In genomic region chrX:164589874-164590273, GRCm38 (mm10) we compare ENCODE assay signal across 15 mouse cellular contexts.
DNase-seq lines count a peak whose midpoint lies in the region; ATAC-seq lines count a peak whose summit lies in the region.
"Had no signal": no experiment of that assay in that cellular context is flagged by ENCODE, and none has a peak within 500 bp of the region (broad histone marks: within the 10 kb centered on the region; RNA-seq: fewer than 3 reads in every experiment).

No protein-coding gene starts in this region.

- H3K4me3 ChIP-seq in embryonic facial prominence, embryonic 14.5 days (ENCODE audit: low read depth, low read length): no peak overlapping the region
- H3K4me3 ChIP-seq in embryonic facial prominence, embryonic 10.5 days: no peak overlapping the region
- H3K4me3 ChIP-seq: forebrain, embryonic 13.5 days; hindbrain, embryonic 10.5 days; liver, embryonic 15.5 days; midbrain, embryonic 12.5 days; neural tube, embryonic 13.5 days had no signal

- 0 out of 2 replicates have a peak, but pooled peaks cover 2% of the 10 kb centered on the region for H3K27me3 ChIP-seq in embryonic facial prominence, embryonic 14.5 days (replicated peaks; ENCODE audit: control insufficient read depth, insufficient read depth, low read length)
- H3K27me3 ChIP-seq in embryonic facial prominence, embryonic 10.5 days (replicated peaks; ENCODE audit: low read depth, poor library complexity, severe bottlenecking): peaks cover 51% of the 10 kb centered on the region
- H3K27me3 ChIP-seq: forebrain, embryonic 13.5 days; liver, embryonic 15.5 days; neural tube, embryonic 13.5 days had no signal

- no peak for ATAC-seq in embryonic facial prominence, embryonic 14.5 days (ENCODE audit: low read depth)
- ATAC-seq: forebrain, embryonic 13.5 days had no signal

- H3K27ac ChIP-seq in embryonic facial prominence, embryonic 14.5 days (replicated peaks; ENCODE audit: low read depth, low read length): no peak overlapping the region
- no peak overlapping the region for H3K27ac ChIP-seq in embryonic facial prominence, embryonic 10.5 days (replicated peaks)
- H3K27ac ChIP-seq: forebrain, embryonic 13.5 days; hindbrain, embryonic 10.5 days; liver, embryonic 15.5 days; midbrain, embryonic 12.5 days; neural tube, embryonic 13.5 days had no signal

- H3K9ac ChIP-seq in embryonic facial prominence, embryonic 14.5 days (ENCODE audit: low read depth, low read length): no peak overlapping the region
- H3K9ac ChIP-seq: forebrain, embryonic 13.5 days; liver, embryonic 15.5 days; midbrain, embryonic 12.5 days; neural tube, embryonic 13.5 days had no signal

- H3K4me1 ChIP-seq in embryonic facial prominence, embryonic 14.5 days (ENCODE audit: control insufficient read depth, insufficient read depth, low read length): no peaks in the 10 kb centered on the region
- no peaks in the 10 kb centered on the region for H3K4me1 ChIP-seq in embryonic facial prominence, embryonic 10.5 days
- H3K4me1 ChIP-seq: forebrain, embryonic 13.5 days; hindbrain, embryonic 10.5 days; liver, embryonic 15.5 days; midbrain, embryonic 12.5 days; neural tube, embryonic 13.5 days had no signal

- no peak overlapping the region for H3K4me2 ChIP-seq in embryonic facial prominence, embryonic 14.5 days (ENCODE audit: low read depth, low read length)
- H3K4me2 ChIP-seq: forebrain, embryonic 13.5 days; liver, embryonic 15.5 days; midbrain, embryonic 12.5 days; neural tube, embryonic 13.5 days had no signal

- H3K9me3 ChIP-seq in embryonic facial prominence, embryonic 14.5 days (ENCODE audit: control insufficient read depth, low read length): no peaks in the 10 kb centered on the region
- no peaks in the 10 kb centered on the region for H3K9me3 ChIP-seq in embryonic facial prominence, embryonic 10.5 days
- H3K9me3 ChIP-seq: forebrain, embryonic 13.5 days; hindbrain, embryonic 10.5 days; liver, embryonic 15.5 days; midbrain, embryonic 12.5 days; neural tube, embryonic 13.5 days had no signal

- no peaks in the 10 kb centered on the region for H3K36me3 ChIP-seq in embryonic facial prominence, embryonic 14.5 days (ENCODE audit: control insufficient read depth, insufficient read depth, low read length)
- H3K36me3 ChIP-seq in embryonic facial prominence, embryonic 10.5 days (replicated peaks): no peaks in the 10 kb centered on the region
- H3K36me3 ChIP-seq: hindbrain, embryonic 10.5 days; liver, embryonic 15.5 days; midbrain, embryonic 12.5 days; neural tube, embryonic 13.5 days had no signal

- WGBS in embryonic facial prominence, embryonic 14.5 days: 67% methylated on average over 4 of the region's 4 CpGs
- WGBS in embryonic facial prominence, embryonic 10.5 days: 75% methylated on average over 4 of the region's 4 CpGs

- peak; percentile 29 for DNase-seq in embryonic facial prominence, embryonic 14.5 days (ENCODE audit: low spot score)
- no peak for DNase-seq in embryonic facial prominence, embryonic 10.5 days (ENCODE audit: low spot score)
- peak; percentile 32 for DNase-seq in kidney, postnatal 10 days
- no peak for DNase-seq in kidney, adult 8-10 months
- peak; percentile 35 for DNase-seq in Muller cell, postnatal 12 days (ENCODE audit: inconsistent ontology term)
- peak; percentile 1 to 5 for DNase-seq in heart, postnatal 36 days
- DNase-seq in spleen, postnatal 4 days (ENCODE audit: low spot score in 2 of 2): no peak
- DNase-seq in embryo, embryonic 10 days (ENCODE audit: low spot score): no peak
- DNase-seq: B cell, adult 2 months; thymus, adult 2 months had no signal

- intact Hi-C loops in heart, postnatal 36 days (cut with DNase I): no loop called here

Comparison
In these comparisons a context has a peak if more than half of its experiments do, and no peak if none do; other contexts are left out.
1. DNase-seq: peak in embryonic facial prominence, embryonic 14.5 days (single experiment), kidney, postnatal 10 days (single experiment), Muller cell, postnatal 12 days (single experiment) and heart, postnatal 36 days (2 of 2); none in embryonic facial prominence, embryonic 10.5 days (single experiment), kidney, adult 8-10 months (0 of 2), spleen, postnatal 4 days (0 of 2) and embryo, embryonic 10 days (single experiment).